Mouse (Mus musculus) liver, embryonic 15.5 days (tissue): ENCODE measurements around the gene Phldb2. TPM values are rescaled to one million over a fixed set of nuclear protein-coding genes. Genes with fewer than 3 reads are reported as not detected.

Experiments
- ATAC-seq: fragments of 200-750 bp; cut with Nextera tagmentation; 2 replicates; pipeline ENCODE4 v1.8.0; 2017; ENCODE audit warnings: moderate number of reproducible peaks, mild to moderate bottlenecking, moderate library complexity; ENCODE audit not compliant: insufficient read depth
- H3K27ac ChIP-seq: fragments of 300-500 bp; sonication (generic); replicated peaks from 2 replicates; pipeline ENCODE4 v1.5.1; 2015; ENCODE audit warnings: mild to moderate bottlenecking, inconsistent platforms
- H3K27me3 ChIP-seq: fragments of 300-500 bp; sonication (generic); 2 replicates; pipeline ENCODE4 v1.6.1; 2015; ENCODE audit warnings: mild to moderate bottlenecking, inconsistent platforms
- H3K36me3 ChIP-seq: fragments of 300-500 bp; sonication (generic); replicated peaks from 2 replicates; pipeline ENCODE4 v1.6.1; 2015; ENCODE audit warnings: moderate library complexity, mild to moderate bottlenecking, inconsistent platforms
- H3K4me1 ChIP-seq: fragments of 300-500 bp; sonication (generic); replicated peaks from 2 replicates; pipeline ENCODE4 v1.6.1; 2015; ENCODE audit warnings: inconsistent platforms
- H3K4me2 ChIP-seq: fragments of 300-500 bp; sonication (generic); 2 replicates; pipeline ENCODE4 v1.6.1; 2015; ENCODE audit warnings: moderate library complexity, mild to moderate bottlenecking, inconsistent platforms
- H3K4me3 ChIP-seq: fragments of 300-500 bp; sonication (generic); replicated peaks from 2 replicates; pipeline ENCODE4 v1.5.1; 2015; ENCODE audit warnings: mild to moderate bottlenecking, inconsistent platforms
- H3K9ac ChIP-seq: fragments of 300-500 bp; sonication (generic); 2 replicates; pipeline ENCODE4 v1.6.1; 2015; ENCODE audit warnings: moderate library complexity, mild to moderate bottlenecking, inconsistent platforms
- H3K9me3 ChIP-seq: fragments of 300-500 bp; sonication (generic); replicated peaks from 2 replicates; pipeline ENCODE4 v1.6.1; 2016; ENCODE audit warnings: inconsistent platforms
- WGBS: fragments of 180-500 bp; shearing (Covaris S2); methylation state at CpG from one replicate; pipeline ENCODE4 v1.1.7; 2015; ENCODE audit warnings: mixed read lengths; ENCODE audit not compliant: insufficient replicate concordance; 5-methylcytosine and 5-hydroxymethylcytosine counted together
- polyA plus RNA-seq: library from polyadenylated mRNA; unstranded; fragments of >200 nt; fragmentation: Nextera tagmentation; extraction: Ambion mirVana; gene quantifications from 2 replicates; pipeline ENCODE4 v1.2.1, GENCODE M21; 2015

Phldb2 gene
- polyA plus RNA-seq, 1 experiment from 2014 or later = 12.4 TPM

- 68% methylated on average over 9 of the region's 9 CpGs for WGBS
- Histone ChIP-seq H3K9ac (no peak overlapping the region), H3K27me3 (no peaks in the 10 kb centered on the region), H3K9me3 (no peaks in the 10 kb centered on the region), H3K4me2 (no peak overlapping the region), H3K27ac (no peak overlapping the region), H3K36me3 (0 out of 2 replicates have a peak, but pooled peaks cover 3% of the 10 kb centered on the region), H3K4me1 (no peaks in the 10 kb centered on the region; the same call in 1 of the 2 replicates), H3K4me3 (no peak overlapping the region)
- ATAC-seq = no peak
Measured at GRCm38 (mm10) chr16:45758726-45759269, 194.6 kb downstream of the Phldb2 start.

- H3K27me3 ChIP-seq = no peaks in the 10 kb centered on the region
- WGBS = 51% methylated on average over 12 of the region's 12 CpGs
- 0 out of 2 replicates have a peak, but pooled peaks cover 3% of the 10 kb centered on the region for H3K36me3 ChIP-seq
- no peak overlapping the region for H3K9ac ChIP-seq
- no peaks in the 10 kb centered on the region; the same call in 1 of the 2 replicates for H3K4me1 ChIP-seq
- no peak overlapping the region for H3K4me2 ChIP-seq
- H3K27ac ChIP-seq = no peak overlapping the region
- 0 out of 2 replicates have a peak, but pooled peaks have one; percentile 37 for ATAC-seq
- H3K4me3 ChIP-seq = no peak overlapping the region
- H3K9me3 ChIP-seq = no peaks in the 10 kb centered on the region
Measured at GRCm38 (mm10) chr16:45757421-45758078, 195.8 kb downstream of the Phldb2 start.

GRCm38 (mm10) chr16:45756855-45757254 lies 196.5 kb downstream of the Phldb2 start:
- Histone ChIP-seq H3K4me1 (no peaks in the 10 kb centered on the region; the same call in 1 of the 2 replicates), H3K4me2 (no peak overlapping the region), H3K36me3 (0 out of 2 replicates have a peak, but pooled peaks cover 1% of the 10 kb centered on the region), H3K9ac (no peak overlapping the region), H3K9me3 (no peaks in the 10 kb centered on the region), H3K4me3 (no peak overlapping the region), H3K27me3 (no peaks in the 10 kb centered on the region), H3K27ac (no peak overlapping the region)
- ATAC-seq = no peak
- 18% methylated on average over 9 of the region's 9 CpGs for WGBS

- H3K4me3 ChIP-seq = no peak overlapping the region
- no peak for ATAC-seq
- H3K9me3 ChIP-seq = no peaks in the 10 kb centered on the region
- 69% methylated on average over 4 of the region's 4 CpGs for whole genome bisulfite sequencing
- H3K4me1 ChIP-seq = peaks cover 16% of the 10 kb centered on the region
- peak overlapping the region; percentile 77; the same call in 1 of the 2 replicates for H3K4me2 ChIP-seq
- no peak overlapping the region for H3K9ac ChIP-seq
- no peaks in the 10 kb centered on the region for H3K27me3 ChIP-seq
- H3K27ac ChIP-seq = no peak overlapping the region
- H3K36me3 ChIP-seq = peaks cover 3% of the 10 kb centered on the region; the same call in 1 of the 2 replicates
Measured at GRCm38 (mm10) chr16:45743591-45744144, 209.7 kb downstream of the Phldb2 start.

GRCm38 (mm10) chr16:45742615-45743476 lies 210.6 kb downstream of the Phldb2 start, which contains the start of gene Abhd10:
TSS of gene Abhd10 (minus strand) at chr16:45742955.
- H3K27me3 ChIP-seq = no peaks in the 10 kb centered on the region
- WGBS = under 1% methylated on average over 51 of the region's 51 CpGs
- peaks cover 3% of the 10 kb centered on the region; the same call in 1 of the 2 replicates for H3K36me3 ChIP-seq
- H3K4me2 ChIP-seq = peak within 1 kb of the TSS; percentile 77
- peak within 1 kb of the TSS; percentile 91 for H3K4me3 ChIP-seq
- H3K27ac ChIP-seq = peak within 1 kb of the TSS; percentile 83
- ATAC-seq = peak; percentile 100
- H3K9ac ChIP-seq = peak within 1 kb of the TSS; percentile 90
- no peaks in the 10 kb centered on the region for H3K9me3 ChIP-seq
- peaks cover 22% of the 10 kb centered on the region for H3K4me1 ChIP-seq

- 74% methylated on average over 8 of the region's 8 CpGs for WGBS
- Histone ChIP-seq H3K27me3 (no peaks in the 10 kb centered on the region), H3K4me2 (no peak overlapping the region), H3K36me3 (peaks cover 43% of the 10 kb centered on the region), H3K27ac (no peak overlapping the region), H3K4me1 (peaks cover 15% of the 10 kb centered on the region), H3K4me3 (no peak overlapping the region), H3K9ac (no peak overlapping the region), H3K9me3 (no peaks in the 10 kb centered on the region)
- ATAC-seq = no peak
Measured at GRCm38 (mm10) chr16:45737880-45738279, 215.5 kb downstream of the Phldb2 start.

- Histone ChIP-seq H3K4me1 (peaks cover 15% of the 10 kb centered on the region), H3K9me3 (no peaks in the 10 kb centered on the region), H3K27me3 (no peaks in the 10 kb centered on the region), H3K4me3 (no peak overlapping the region), H3K9ac (no peak overlapping the region), H3K27ac (no peak overlapping the region), H3K36me3 (peaks cover 49% of the 10 kb centered on the region), H3K4me2 (no peak overlapping the region)
- ATAC-seq = no peak
- 67% methylated on average over 3 of the region's 3 CpGs for WGBS
Measured at GRCm38 (mm10) chr16:45736724-45737123, 216.7 kb downstream of the Phldb2 start.

- Histone ChIP-seq H3K9ac (no peak overlapping the region), H3K4me1 (peaks cover 7% of the 10 kb centered on the region; the same call in 1 of the 2 replicates), H3K9me3 (no peaks in the 10 kb centered on the region), H3K27me3 (peaks cover 15% of the 10 kb centered on the region), H3K4me3 (no peak overlapping the region), H3K27ac (no peak overlapping the region), H3K36me3 (peaks cover 28% of the 10 kb centered on the region), H3K4me2 (no peak overlapping the region)
- ATAC-seq = no peak
- WGBS = 67% methylated on average over 5 of the region's 5 CpGs
Measured at GRCm38 (mm10) chr16:45729163-45729562, 224.2 kb downstream of the Phldb2 start.

- 7% methylated on average over 10 of the region's 10 CpGs for WGBS
- Histone ChIP-seq H3K36me3 (peaks cover 4% of the 10 kb centered on the region; the same call in 1 of the 2 replicates), H3K4me1 (peaks cover 11% of the 10 kb centered on the region; the same call in 1 of the 2 replicates), H3K4me3 (peak overlapping the region; percentile 36), H3K9me3 (no peaks in the 10 kb centered on the region), H3K27ac (no peak overlapping the region), H3K4me2 (peak overlapping the region; percentile 61), H3K9ac (no peak overlapping the region), H3K27me3 (peaks cover 26% of the 10 kb centered on the region)
- no peak for ATAC-seq
Measured at GRCm38 (mm10) chr16:45724742-45725102, 228.7 kb downstream of the Phldb2 start.

GRCm38 (mm10) chr16:45724061-45724741 lies 229.2 kb downstream of the Phldb2 start, which contains the start of gene Tagln3:
TSS of gene Tagln3 (minus strand) at chr16:45724608.
- 3% methylated on average over 30 of the region's 30 CpGs for WGBS
- 0 out of 2 replicates have a peak, but pooled peaks cover 4% of the 10 kb centered on the region for H3K36me3 ChIP-seq
- H3K4me2 ChIP-seq = peak within 1 kb of the TSS; percentile 61
- H3K27me3 ChIP-seq = peaks cover 26% of the 10 kb centered on the region
- ATAC-seq = no peak
- peak within 1 kb of the TSS; percentile 36 for H3K4me3 ChIP-seq
- peaks cover 11% of the 10 kb centered on the region; the same call in 1 of the 2 replicates for H3K4me1 ChIP-seq
- no peaks in the 10 kb centered on the region for H3K9me3 ChIP-seq
- H3K27ac ChIP-seq = no peak within 1 kb of the TSS
- H3K9ac ChIP-seq = no peak within 1 kb of the TSS
